Mouse (Mus musculus) hindbrain, embryonic 14.5 days (tissue): Measurements from ENCODE around the gene Adgrb2. TPM values are rescaled to one million over a fixed set of nuclear protein-coding genes. Genes with fewer than 3 reads are reported as not detected.
A peak's percentile ranks its signal among the peaks of the same experiment; 100 is the strongest.

Source experiments
- ATAC-seq: fragments of 200-750 bp; cut with Nextera tagmentation; 2 replicates; pipeline ENCODE4 v1.8.0; 2017; ENCODE audit warnings: moderate number of reproducible peaks, mild to moderate bottlenecking, moderate TSS enrichment, moderate library complexity; ENCODE audit not compliant: low FRiP score
- DNase-seq: peaks from one replicate; pipeline ENCODE4 v3.0.0-alpha.2; 2015; ENCODE audit warnings: low spot score
- H3K27ac ChIP-seq: fragments of 300-500 bp; sonication (generic); 2 replicates; pipeline ENCODE4 v1.5.1; 2014; ENCODE audit warnings: mild to moderate bottlenecking, moderate library complexity
- H3K27me3 ChIP-seq: fragments of 300-500 bp; sonication (generic); 2 replicates; pipeline ENCODE4 v1.6.1; 2014; ENCODE audit warnings: mild to moderate bottlenecking, low read length, mixed read lengths; ENCODE audit not compliant: control insufficient read depth, insufficient read depth
- H3K36me3 ChIP-seq: fragments of 300-500 bp; sonication (generic); replicated peaks from 2 replicates; pipeline ENCODE4 v1.6.1; 2014; ENCODE audit not compliant: control insufficient read depth, insufficient read depth
- H3K4me1 ChIP-seq: fragments of 300-500 bp; sonication (generic); replicated peaks from 2 replicates; pipeline ENCODE4 v1.6.1; 2014; ENCODE audit warnings: antibody characterized with exemption, low read length, mixed read lengths; ENCODE audit not compliant: control insufficient read depth, insufficient read depth
- H3K4me2 ChIP-seq: fragments of 300-500 bp; sonication (generic); replicated peaks from 2 replicates; pipeline ENCODE4 v1.6.1; 2014; ENCODE audit warnings: mild to moderate bottlenecking, moderate library complexity
- H3K4me3 ChIP-seq: fragments of 300-500 bp; sonication (generic); replicated peaks from 2 replicates; pipeline ENCODE4 v1.5.1; 2014; ENCODE audit warnings: mild to moderate bottlenecking, low read length
- H3K9ac ChIP-seq: fragments of 300-500 bp; sonication (generic); 2 replicates; pipeline ENCODE4 v1.6.1; 2014
- H3K9me3 ChIP-seq: fragments of 300-500 bp; sonication (generic); 2 replicates; pipeline ENCODE4 v1.6.1; 2016; ENCODE audit warnings: low read length; ENCODE audit not compliant: control insufficient read depth
- WGBS: fragments of 180-500 bp; shearing (Covaris S2); extraction: QIAGEN DNeasy Blood & Tissue Kit; methylation state at CpG from one replicate; pipeline ENCODE4 v1.1.7; 2014; 5-methylcytosine and 5-hydroxymethylcytosine counted together
- polyA plus RNA-seq: library from polyadenylated mRNA; unstranded; fragments of >200 nt; fragmentation: Nextera tagmentation; extraction: Ambion mirVana; gene quantifications from 2 replicates; pipeline ENCODE4 v1.2.1, GENCODE M21; 2014

Gene Adgrb2
- 16.9 and 19.0 TPM in 2 replicates for polyA plus RNA-seq

- peak; percentile 31 for ATAC-seq
- H3K4me2 ChIP-seq, result peak within 1 kb of the TSS; percentile 75
- H3K4me1 ChIP-seq, result peaks cover 60% of the 10 kb centered on the region
- H3K9ac ChIP-seq, result peak within 1 kb of the TSS; percentile 87
- DNase-seq, result no peak
- H3K27ac ChIP-seq, result peak within 1 kb of the TSS; percentile 80
- WGBS, result 1% methylated on average over 15 of the region's 77 CpGs
- peak within 1 kb of the TSS; percentile 82 for H3K4me3 ChIP-seq
- H3K36me3 ChIP-seq, result no peaks in the 10 kb centered on the region
- peaks cover 7% of the 10 kb centered on the region; the same call in 1 of the 2 replicates for H3K27me3 ChIP-seq
- H3K9me3 ChIP-seq, result no peaks in the 10 kb centered on the region
These were observed at the start of gene Adgrb2 for GRCm38 (mm10) chr4:129984421-129985061. Gene Adgrb2 (plus strand): TSS chr4:129984870.

- Histone ChIP-seq H3K4me1 (no peaks in the 10 kb centered on the region; the same call in 1 of the 2 replicates), H3K9me3 (no peaks in the 10 kb centered on the region), H3K4me3 (no peak overlapping the region), H3K27me3 (no peaks in the 10 kb centered on the region), H3K27ac (no peak overlapping the region), H3K9ac (no peak overlapping the region), H3K36me3 (no peaks in the 10 kb centered on the region), H3K4me2 (no peak overlapping the region)
- ATAC-seq (no peak), DNase-seq (no peak)
- 80% methylated on average over 6 of the region's 6 CpGs for WGBS
These were observed 33.3 kb upstream of the Adgrb2 start for GRCm38 (mm10) chr4:129951359-129951821.

- ATAC-seq, result no peak
- 71% methylated on average over 5 of the region's 5 CpGs for WGBS
- no peaks in the 10 kb centered on the region; the same call in 1 of the 2 replicates for H3K4me1 ChIP-seq
- H3K9ac ChIP-seq, result no peak overlapping the region
- DNase-seq, result no peak
- H3K4me3 ChIP-seq, result no peak overlapping the region
- H3K36me3 ChIP-seq, result no peaks in the 10 kb centered on the region
- H3K27me3 ChIP-seq, result no peaks in the 10 kb centered on the region
- H3K27ac ChIP-seq, result no peak overlapping the region
- no peaks in the 10 kb centered on the region for H3K9me3 ChIP-seq
- H3K4me2 ChIP-seq, result no peak overlapping the region
These were observed 32.3 kb upstream of the Adgrb2 start for GRCm38 (mm10) chr4:129952241-129952810.

DNA sequence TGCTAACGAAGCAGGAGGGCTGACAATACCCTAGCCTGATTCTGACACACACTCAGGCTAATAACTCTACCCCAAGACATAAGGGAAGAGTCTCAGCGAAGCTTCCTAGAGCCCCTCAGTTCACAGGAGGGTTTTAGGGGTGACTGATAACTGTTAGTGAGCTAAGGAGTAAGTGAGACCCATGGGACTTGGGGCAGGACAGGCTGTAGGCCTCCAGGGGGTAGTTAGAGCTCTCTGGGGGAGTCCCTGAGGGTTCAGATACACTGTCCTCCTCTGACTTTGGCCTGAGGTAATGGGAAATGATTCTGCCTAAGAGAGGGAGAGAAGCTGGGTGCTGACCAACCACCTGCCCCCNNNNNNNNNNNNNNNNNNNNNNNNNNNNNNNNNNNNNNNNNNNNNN lies 30.1 kb upstream of the Adgrb2 start:
- Histone ChIP-seq H3K9me3 (no peaks in the 10 kb centered on the region), H3K27ac (no peak overlapping the region), H3K4me3 (no peak overlapping the region), H3K4me2 (no peak overlapping the region), H3K27me3 (no peaks in the 10 kb centered on the region), H3K9ac (no peak overlapping the region), H3K4me1 (peaks cover 4% of the 10 kb centered on the region), H3K36me3 (no peaks in the 10 kb centered on the region)
- WGBS, result 63% methylated on average over 2 of the region's 2 CpGs
- no peak for DNase-seq
- ATAC-seq, result no peak

DNA sequence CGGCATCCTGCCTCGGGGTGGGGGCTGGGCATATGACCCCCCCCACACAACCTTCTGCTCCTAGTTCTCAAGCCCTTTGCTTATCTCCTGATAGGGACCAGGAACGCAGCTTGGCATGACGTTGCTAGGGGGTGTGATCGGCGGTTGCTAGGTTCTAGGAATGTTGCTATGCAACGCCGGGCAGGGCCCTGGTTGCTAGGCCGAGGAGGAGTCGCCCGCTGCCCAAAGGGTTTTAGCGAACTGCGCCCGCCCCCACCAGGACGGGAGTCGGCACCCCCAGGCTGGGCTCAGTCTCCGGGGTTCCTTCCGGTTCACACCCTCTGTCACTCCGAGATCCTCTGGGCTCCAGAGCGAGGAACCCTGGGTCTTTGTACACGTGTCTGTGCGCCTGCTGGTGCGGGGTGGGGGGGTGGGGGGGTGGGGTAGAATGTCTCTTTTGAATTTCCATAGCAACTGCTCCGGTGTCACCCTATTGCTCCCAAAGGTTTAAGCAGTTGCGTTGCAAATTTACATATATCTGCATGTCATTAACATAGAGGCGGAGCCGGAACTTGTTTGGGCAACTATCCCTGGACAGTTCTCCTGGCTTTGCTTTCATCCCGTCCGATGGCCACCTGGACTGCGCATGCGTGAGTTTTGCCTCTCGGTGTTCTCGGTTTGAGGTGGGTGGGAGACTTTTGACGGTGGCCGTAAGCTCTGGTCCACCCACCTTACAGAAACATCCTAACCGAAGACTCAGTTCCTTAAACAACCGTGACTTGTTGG lies 24.3 kb upstream of the Adgrb2 start:
- H3K4me1 ChIP-seq, result peaks cover 14% of the 10 kb centered on the region
- DNase-seq (peak; percentile 81), ATAC-seq (peak; percentile 77)
- H3K36me3 ChIP-seq, result no peaks in the 10 kb centered on the region
- H3K27ac ChIP-seq, result peak overlapping the region; percentile 80
- H3K9me3 ChIP-seq, result no peaks in the 10 kb centered on the region
- peak overlapping the region; percentile 40 for H3K4me3 ChIP-seq
- peak overlapping the region; percentile 99 for H3K4me2 ChIP-seq
- under 1% methylated on average over 37 of the region's 37 CpGs for WGBS
- H3K27me3 ChIP-seq, result no peaks in the 10 kb centered on the region
- H3K9ac ChIP-seq, result peak overlapping the region; percentile 60

- no peaks in the 10 kb centered on the region for H3K9me3 ChIP-seq
- H3K4me1 ChIP-seq, result peaks cover 32% of the 10 kb centered on the region
- no peak overlapping the region for H3K9ac ChIP-seq
- ATAC-seq, result no peak
- H3K27ac ChIP-seq, result peak overlapping the region; percentile 68
- 45% methylated on average over 11 of the region's 11 CpGs for WGBS
- no peak overlapping the region for H3K4me2 ChIP-seq
- no peaks in the 10 kb centered on the region for H3K27me3 ChIP-seq
- no peak overlapping the region for H3K4me3 ChIP-seq
- H3K36me3 ChIP-seq, result no peaks in the 10 kb centered on the region
- DNase-seq, result no peak
These were observed 19.4 kb upstream of the Adgrb2 start for GRCm38 (mm10) chr4:129965294-129965693.

DNA sequence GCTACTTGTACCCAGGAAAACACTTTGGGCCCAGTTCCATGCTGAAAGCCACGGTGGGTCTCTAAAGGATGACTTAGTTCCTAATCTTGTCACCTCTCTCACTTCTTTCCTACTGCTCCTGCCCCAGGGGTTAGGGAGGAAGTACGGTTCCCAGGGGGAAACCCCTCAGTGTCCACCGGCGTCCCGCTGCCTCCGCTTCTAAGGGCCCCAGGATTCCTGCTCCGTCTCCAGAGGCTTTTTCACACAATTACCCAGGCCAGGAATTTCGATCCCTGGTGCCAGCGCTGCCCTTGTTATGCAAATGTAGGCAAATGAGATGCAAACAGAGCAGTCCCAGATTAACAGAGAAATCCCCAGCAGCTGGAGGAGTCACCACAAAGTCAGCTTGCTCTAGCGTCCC lies 18.5 kb upstream of the Adgrb2 start:
- no peaks in the 10 kb centered on the region for H3K27me3 ChIP-seq
- no peak overlapping the region for H3K9ac ChIP-seq
- peak overlapping the region; percentile 84 for H3K27ac ChIP-seq
- H3K9me3 ChIP-seq, result no peaks in the 10 kb centered on the region
- no peak overlapping the region for H3K4me3 ChIP-seq
- H3K4me2 ChIP-seq, result 0 out of 2 replicates have a peak overlapping the region, but pooled peaks have one; percentile 4
- no peaks in the 10 kb centered on the region for H3K36me3 ChIP-seq
- 6% methylated on average over 10 of the region's 10 CpGs for WGBS
- peak; percentile 63 for DNase-seq
- ATAC-seq, result no peak
- peaks cover 32% of the 10 kb centered on the region for H3K4me1 ChIP-seq

DNA sequence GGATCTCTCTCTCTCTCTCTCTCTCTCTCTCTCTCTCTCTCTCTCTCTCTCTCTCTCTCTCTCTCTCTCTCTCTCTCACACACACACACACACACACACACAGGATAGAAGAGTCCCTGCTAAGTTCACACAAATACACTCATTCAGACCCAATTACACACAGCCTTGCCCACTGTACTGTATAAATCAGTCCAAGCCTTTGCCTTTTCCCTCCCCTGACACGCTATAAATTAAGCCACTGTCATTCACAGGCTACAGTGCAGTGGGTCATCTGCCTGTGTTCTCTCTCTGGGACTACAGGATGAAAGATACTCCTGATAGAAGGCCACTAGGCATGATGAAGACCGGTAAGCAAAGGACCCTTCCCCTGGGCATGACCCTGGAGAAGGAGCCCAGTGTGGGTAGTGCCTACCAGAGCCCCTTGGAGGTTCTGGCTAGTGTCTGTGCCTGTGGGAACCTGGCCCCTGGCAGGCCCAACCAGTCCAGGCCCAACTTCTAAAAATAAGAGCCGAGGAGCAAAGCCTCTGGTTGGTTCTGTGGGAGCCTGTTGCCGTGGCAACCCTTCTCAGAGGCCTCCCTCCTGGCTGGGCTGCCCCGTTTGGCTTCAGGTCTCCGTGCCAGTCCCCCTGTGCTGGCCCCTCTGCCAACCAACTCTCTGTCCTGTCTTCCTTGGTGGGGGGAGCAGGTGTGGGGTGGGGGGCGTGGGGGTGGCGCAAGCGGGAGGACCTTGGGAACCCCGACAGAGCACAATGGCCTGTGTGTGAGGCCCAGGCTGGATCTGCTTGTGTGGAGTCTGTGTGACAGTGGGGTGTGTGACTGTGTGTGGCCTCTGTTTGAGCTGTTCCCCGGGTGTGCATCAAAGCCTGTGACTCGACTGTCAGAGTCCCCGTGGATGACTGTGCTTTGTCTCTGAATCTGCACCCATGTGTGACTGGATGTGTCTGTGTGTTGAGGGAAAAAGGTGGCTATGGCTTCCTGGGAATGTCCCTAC lies 17.4 kb upstream of the Adgrb2 start:
- peak overlapping the region; percentile 18 for H3K4me2 ChIP-seq
- H3K4me1 ChIP-seq, result peaks cover 32% of the 10 kb centered on the region
- H3K27me3 ChIP-seq, result no peaks in the 10 kb centered on the region
- H3K27ac ChIP-seq, result peak overlapping the region; percentile 84
- DNase-seq, result peak; percentile 63
- H3K9me3 ChIP-seq, result no peaks in the 10 kb centered on the region
- H3K36me3 ChIP-seq, result no peaks in the 10 kb centered on the region
- H3K9ac ChIP-seq, result 0 out of 2 replicates have a peak overlapping the region, but pooled peaks have one; percentile 3
- 10% methylated on average over 13 of the region's 13 CpGs for whole genome bisulfite sequencing
- ATAC-seq, result peak; percentile 83
- no peak overlapping the region for H3K4me3 ChIP-seq
